Mouse (Mus musculus) neural tube, embryonic 12.5 days (tissue): ENCODE data around the gene 4930535I16Rik. TPM values are rescaled to one million over a fixed set of nuclear protein-coding genes. Genes with fewer than 3 reads are reported as not detected.
A peak's percentile ranks its signal among the peaks of the same experiment; 100 is the strongest.

Experiments used
- ATAC-seq: fragments of 200-750 bp; cut with Nextera tagmentation; 2 replicates; pipeline ENCODE4 v1.8.0; 2017; ENCODE audit warnings: low read depth, mild to moderate bottlenecking, moderate TSS enrichment, moderate library complexity; ENCODE audit not compliant: low FRiP score
- H3K27ac ChIP-seq: fragments of 300-500 bp; sonication (generic); 2 replicates; pipeline ENCODE4 v1.5.1; 2016
- H3K27me3 ChIP-seq: fragments of 300-500 bp; sonication (generic); replicated peaks from 2 replicates; pipeline ENCODE4 v1.6.1; 2016; ENCODE audit warnings: mild to moderate bottlenecking
- H3K36me3 ChIP-seq: fragments of 300-500 bp; sonication (generic); 2 replicates; pipeline ENCODE4 v1.6.1; 2016; ENCODE audit warnings: mild to moderate bottlenecking
- H3K4me1 ChIP-seq: fragments of 300-500 bp; sonication (generic); 2 replicates; pipeline ENCODE4 v1.6.1; 2016
- H3K4me2 ChIP-seq: fragments of 300-500 bp; sonication (generic); replicated peaks from 2 replicates; pipeline ENCODE4 v1.6.1; 2016; ENCODE audit warnings: mild to moderate bottlenecking
- H3K4me3 ChIP-seq: fragments of 300-500 bp; sonication (generic); 2 replicates; pipeline ENCODE4 v1.5.1; 2016
- H3K9ac ChIP-seq: fragments of 300-500 bp; sonication (generic); 2 replicates; pipeline ENCODE4 v1.6.1; 2016; ENCODE audit warnings: mild to moderate bottlenecking
- H3K9me3 ChIP-seq: fragments of 300-500 bp; sonication (generic); 2 replicates; pipeline ENCODE4 v1.6.1; 2016; ENCODE audit warnings: mild to moderate bottlenecking
- WGBS: fragments of 180-500 bp; shearing (Covaris S2); methylation state at CpG from one replicate; pipeline ENCODE4 v1.1.7; 2016; 5-methylcytosine and 5-hydroxymethylcytosine counted together
- polyA plus RNA-seq: library from polyadenylated mRNA; unstranded; fragments of >200 nt; fragmentation: Nextera tagmentation; extraction: Ambion mirVana; gene quantifications from 2 replicates; pipeline ENCODE4 v1.2.1, GENCODE M21; 2016

The 4930535I16Rik gene
- polyA plus RNA-seq, 1 experiment from 2014 or later = not detected

- Histone ChIP-seq H3K27ac (no peak overlapping the region), H3K36me3 (peaks cover 25% of the 10 kb centered on the region), H3K4me3 (no peak overlapping the region), H3K4me1 (no peaks in the 10 kb centered on the region), H3K4me2 (no peak overlapping the region), H3K27me3 (no peaks in the 10 kb centered on the region), H3K9ac (no peak overlapping the region), H3K9me3 (no peaks in the 10 kb centered on the region)
- ATAC-seq = no peak
- 5% methylated on average over 4 of the region's 4 CpGs for WGBS
These were observed 22.0 kb upstream of the 4930535I16Rik start for GRCm38 (mm10) chr4:123939838-123940237.

DNA sequence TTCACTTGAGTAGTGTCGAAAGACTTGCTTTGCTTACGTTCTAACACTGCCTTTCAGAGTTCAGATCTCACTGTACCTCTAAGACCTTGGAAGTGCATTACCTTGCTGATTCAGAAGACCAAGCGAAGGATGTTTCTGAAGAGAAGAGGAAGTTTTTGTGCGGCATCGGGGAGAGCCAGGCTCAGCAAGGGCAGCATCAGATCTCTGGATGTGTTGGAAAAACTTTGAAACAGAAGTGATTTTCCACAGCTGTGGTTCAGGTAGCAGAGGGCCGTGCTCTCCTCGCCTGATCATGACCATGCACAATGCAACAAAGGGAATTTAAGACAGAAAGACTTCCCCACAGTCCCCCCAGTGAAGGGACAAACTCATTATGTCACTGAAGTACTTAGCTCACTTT lies 18.2 kb upstream of the 4930535I16Rik start:
- Histone ChIP-seq H3K4me2 (no peak overlapping the region), H3K27me3 (no peaks in the 10 kb centered on the region), H3K4me1 (no peaks in the 10 kb centered on the region), H3K27ac (no peak overlapping the region), H3K36me3 (peaks cover 49% of the 10 kb centered on the region), H3K4me3 (no peak overlapping the region), H3K9ac (no peak overlapping the region), H3K9me3 (no peaks in the 10 kb centered on the region)
- WGBS = 92% methylated on average over 7 of the region's 7 CpGs
- no peak for ATAC-seq

DNA sequence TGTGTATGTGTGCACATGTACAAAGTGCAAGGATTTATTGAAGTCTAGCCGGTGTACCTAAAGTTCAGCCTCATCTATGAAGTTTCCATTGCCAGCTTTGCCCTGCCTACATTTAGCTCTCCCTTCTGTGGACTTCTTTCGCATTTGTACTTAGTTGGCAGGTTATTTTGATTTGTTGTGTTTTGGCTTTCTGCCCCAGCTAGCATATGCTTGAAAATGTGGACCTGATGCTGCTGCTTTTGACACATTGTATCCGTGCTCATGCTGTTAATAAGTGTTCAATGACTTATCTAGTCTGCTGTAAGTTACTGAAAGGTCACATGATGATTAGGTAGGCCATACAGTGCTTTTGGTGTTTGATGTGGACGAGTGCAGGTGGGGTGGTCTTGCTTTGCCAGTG lies 16.5 kb upstream of the 4930535I16Rik start:
- Histone ChIP-seq H3K9ac (no peak overlapping the region), H3K4me2 (no peak overlapping the region), H3K27ac (no peak overlapping the region), H3K4me3 (no peak overlapping the region), H3K27me3 (no peaks in the 10 kb centered on the region), H3K9me3 (no peaks in the 10 kb centered on the region), H3K36me3 (peaks cover 67% of the 10 kb centered on the region), H3K4me1 (no peaks in the 10 kb centered on the region)
- 91% methylated on average over 4 of the region's 4 CpGs for WGBS
- ATAC-seq = no peak

GRCm38 (mm10) chr4:123929994-123930393 lies 12.2 kb upstream of the 4930535I16Rik start:
- Histone ChIP-seq H3K4me1 (no peaks in the 10 kb centered on the region), H3K9ac (no peak overlapping the region), H3K4me2 (no peak overlapping the region), H3K9me3 (no peaks in the 10 kb centered on the region), H3K36me3 (peaks cover 78% of the 10 kb centered on the region), H3K27ac (no peak overlapping the region), H3K4me3 (no peak overlapping the region), H3K27me3 (no peaks in the 10 kb centered on the region)
- 91% methylated on average over 4 of the region's 4 CpGs for WGBS
- ATAC-seq = no peak

GRCm38 (mm10) chr4:123927961-123928360 lies 10.1 kb upstream of the 4930535I16Rik start:
- no peaks in the 10 kb centered on the region for H3K27me3 ChIP-seq
- H3K4me1 ChIP-seq = no peaks in the 10 kb centered on the region
- no peak overlapping the region for H3K9ac ChIP-seq
- no peak overlapping the region for H3K4me2 ChIP-seq
- no peak overlapping the region for H3K27ac ChIP-seq
- peaks cover 74% of the 10 kb centered on the region for H3K36me3 ChIP-seq
- H3K9me3 ChIP-seq = no peaks in the 10 kb centered on the region
- no peak overlapping the region for H3K4me3 ChIP-seq
- no peak for ATAC-seq

- Histone ChIP-seq H3K27me3 (no peaks in the 10 kb centered on the region), H3K4me2 (no peak overlapping the region), H3K36me3 (peaks cover 44% of the 10 kb centered on the region), H3K4me1 (peaks cover 16% of the 10 kb centered on the region), H3K4me3 (no peak overlapping the region), H3K27ac (no peak overlapping the region), H3K9me3 (no peaks in the 10 kb centered on the region), H3K9ac (no peak overlapping the region)
- no peak for ATAC-seq
- WGBS = 95% methylated on average over 4 of the region's 4 CpGs
These were observed 3.3 kb upstream of the 4930535I16Rik start for GRCm38 (mm10) chr4:123921055-123921565.

GRCm38 (mm10) chr4:123918851-123919250 lies 1.0 kb upstream of the 4930535I16Rik start:
- 73% methylated on average over 2 of the region's 2 CpGs for WGBS
- Histone ChIP-seq H3K36me3 (peaks cover 30% of the 10 kb centered on the region), H3K4me3 (no peak overlapping the region), H3K27ac (no peak overlapping the region), H3K9ac (0 out of 2 replicates have a peak overlapping the region, but pooled peaks have one; percentile 89), H3K27me3 (no peaks in the 10 kb centered on the region), H3K4me2 (peak overlapping the region; percentile 94), H3K9me3 (no peaks in the 10 kb centered on the region), H3K4me1 (peaks cover 19% of the 10 kb centered on the region)
- ATAC-seq = no peak

GRCm38 (mm10) chr4:123916748-123917547 lies 874 bp downstream of the 4930535I16Rik start, which contains the start of gene Rragc:
TSS of gene Rragc (plus strand) at chr4:123917446.
- no peaks in the 10 kb centered on the region for H3K27me3 ChIP-seq
- H3K9ac ChIP-seq = peak within 1 kb of the TSS; percentile 89
- H3K27ac ChIP-seq = peak within 1 kb of the TSS; percentile 57
- H3K4me1 ChIP-seq = peaks cover 19% of the 10 kb centered on the region
- peaks cover 18% of the 10 kb centered on the region for H3K36me3 ChIP-seq
- peak; percentile 100 for ATAC-seq
- peak within 1 kb of the TSS; percentile 99 for H3K4me3 ChIP-seq
- WGBS = under 1% methylated on average over 49 of the region's 49 CpGs
- H3K9me3 ChIP-seq = no peaks in the 10 kb centered on the region
- peak within 1 kb of the TSS; percentile 94 for H3K4me2 ChIP-seq

DNA sequence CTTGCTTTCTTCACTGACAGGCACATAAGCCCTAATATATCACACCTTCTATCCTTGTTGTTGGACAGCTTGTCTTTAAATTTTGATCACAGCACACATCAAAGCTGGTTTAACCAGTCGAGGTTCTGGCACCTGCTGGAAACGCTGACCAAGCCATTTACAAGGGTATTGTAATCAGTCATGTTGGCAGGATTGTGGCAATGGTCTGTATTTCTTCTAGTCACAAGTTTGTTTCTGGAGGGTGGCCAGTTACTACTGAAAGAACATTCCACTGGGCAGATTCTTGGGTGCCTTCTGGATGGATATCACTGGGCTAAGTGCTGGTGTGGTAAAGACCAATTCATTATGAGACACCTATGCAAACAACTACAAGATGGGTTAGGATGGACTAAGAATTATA lies 5.4 kb downstream of the 4930535I16Rik start:
- 78% methylated on average over 2 of the region's 2 CpGs for WGBS
- H3K36me3 ChIP-seq = peaks cover 15% of the 10 kb centered on the region
- no peak overlapping the region for H3K4me2 ChIP-seq
- no peak overlapping the region for H3K27ac ChIP-seq
- no peak for ATAC-seq
- H3K27me3 ChIP-seq = no peaks in the 10 kb centered on the region
- no peak overlapping the region for H3K4me3 ChIP-seq
- H3K4me1 ChIP-seq = peaks cover 7% of the 10 kb centered on the region
- no peak overlapping the region for H3K9ac ChIP-seq
- no peaks in the 10 kb centered on the region for H3K9me3 ChIP-seq

DNA sequence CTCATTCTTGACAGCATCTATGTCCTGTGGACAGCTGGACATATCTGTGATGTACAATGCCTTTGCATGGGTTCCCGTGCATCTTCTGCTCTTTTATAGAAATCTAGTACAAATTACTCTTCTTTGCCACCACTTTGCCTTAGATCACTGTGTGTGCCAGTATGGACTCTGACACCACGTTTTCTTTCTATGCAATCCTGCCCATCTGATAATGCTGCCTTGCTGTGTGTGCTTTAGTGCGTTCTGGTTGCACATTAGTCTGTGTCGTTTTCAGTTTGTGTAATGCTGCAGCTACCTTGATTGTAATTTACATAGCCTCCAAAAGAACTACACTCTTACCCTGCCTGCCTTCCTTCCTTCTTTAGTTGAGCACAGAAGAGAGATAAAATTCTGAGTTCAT lies 6.3 kb downstream of the 4930535I16Rik start:
- no peak overlapping the region for H3K9ac ChIP-seq
- no peaks in the 10 kb centered on the region for H3K9me3 ChIP-seq
- no peaks in the 10 kb centered on the region for H3K27me3 ChIP-seq
- WGBS = 89% methylated on average over 4 of the region's 4 CpGs
- H3K36me3 ChIP-seq = peaks cover 15% of the 10 kb centered on the region
- H3K4me1 ChIP-seq = peaks cover 7% of the 10 kb centered on the region
- no peak overlapping the region for H3K4me2 ChIP-seq
- no peak for ATAC-seq
- H3K4me3 ChIP-seq = no peak overlapping the region
- H3K27ac ChIP-seq = no peak overlapping the region

DNA sequence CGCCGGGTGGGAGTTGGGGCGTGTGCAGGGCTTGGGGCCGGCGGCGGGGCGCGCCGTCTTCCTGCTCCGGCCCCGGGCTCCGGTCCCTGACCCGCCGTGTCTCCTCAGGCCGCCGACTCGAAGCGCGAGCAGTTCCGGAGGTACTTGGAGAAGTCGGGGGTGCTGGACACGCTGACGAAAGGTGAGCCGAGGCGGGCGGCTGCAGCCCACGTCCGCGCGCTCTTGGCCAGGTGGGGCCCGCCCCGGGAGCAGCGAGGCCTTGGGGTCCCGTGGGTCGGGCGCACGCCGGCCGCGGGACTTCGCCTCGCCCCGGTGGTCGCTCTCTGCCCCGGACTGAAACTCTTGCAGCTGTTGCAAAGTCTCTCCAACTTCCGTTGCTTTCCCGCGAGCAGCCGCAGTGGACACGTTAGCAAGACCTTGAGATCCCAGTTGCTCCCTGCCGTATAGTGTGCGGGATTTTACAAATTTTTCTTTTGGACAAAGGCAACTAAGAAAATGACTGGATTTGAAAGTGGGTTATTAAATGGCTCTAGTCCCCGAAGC lies 12.6 kb downstream of the 4930535I16Rik start:
- Histone ChIP-seq H3K4me1 (peaks cover 9% of the 10 kb centered on the region), H3K9ac (peak overlapping the region; percentile 77), H3K4me2 (peak overlapping the region; percentile 96), H3K36me3 (0 out of 2 replicates have a peak, but pooled peaks cover 6% of the 10 kb centered on the region), H3K9me3 (no peaks in the 10 kb centered on the region), H3K27ac (no peak overlapping the region), H3K27me3 (no peaks in the 10 kb centered on the region), H3K4me3 (peak overlapping the region; percentile 79)
- peak; percentile 67 for ATAC-seq
- WGBS = under 1% methylated on average over 50 of the region's 53 CpGs

GRCm38 (mm10) chr4:123904333-123905125 lies 13.3 kb downstream of the 4930535I16Rik start, which contains the start of gene Mycbp:
TSS of gene Mycbp (plus strand) at chr4:123904832.
- WGBS = 2% methylated on average over 47 of the region's 49 CpGs

More at GRCm38 (mm10) chr4:123904333-123905125, 13.3 kb downstream of the 4930535I16Rik start, which contains the start of gene Mycbp:
- H3K27ac ChIP-seq = no peak within 1 kb of the TSS
- H3K4me2 ChIP-seq = peak within 1 kb of the TSS; percentile 96
- peak within 1 kb of the TSS; percentile 79 for H3K4me3 ChIP-seq
- H3K36me3 ChIP-seq = 0 out of 2 replicates have a peak, but pooled peaks cover 6% of the 10 kb centered on the region
- no peaks in the 10 kb centered on the region for H3K27me3 ChIP-seq
- no peaks in the 10 kb centered on the region for H3K9me3 ChIP-seq
- peak within 1 kb of the TSS; percentile 77 for H3K9ac ChIP-seq
- peak; percentile 100 for ATAC-seq
- H3K4me1 ChIP-seq = peaks cover 9% of the 10 kb centered on the region
